Mouse (Mus musculus) monocyte, adult 5-6 weeks (primary cell): ENCODE measurements around the gene Cnnm1. TPM values are rescaled to one million over a fixed set of nuclear protein-coding genes. Genes with fewer than 3 reads are reported as not detected.
"Not testable (repeated sequence)": the region's sequence is repeated elsewhere in the genome, so short reads cannot be mapped to it uniquely, and the experiment has no call there.

Experiments used
- ATAC-seq: fragments of 153-309, 156-312 bp; replicated peaks from 2 replicates; pipeline ENCODE4 v1.8.0; 2017; ENCODE audit warnings: mild to moderate bottlenecking; ENCODE audit not compliant: low TSS enrichment, insufficient number of reproducible peaks, severe bottlenecking, poor library complexity, low FRiP score
- total RNA-seq: library from RNA; stranded (forward); fragments of 200-1000, 200-491, 200-594 nt; gene quantifications from 3 replicates; pipeline ENCODE4 v1.2.3, GENCODE M21; 2017

Gene Cnnm1
- total RNA-seq, 1 experiment from 2014 or later: not detected

GRCm38 (mm10) chr19:43463546-43464293, 23.5 kb downstream of the Cnnm1 start:
- no peak for ATAC-seq

GRCm38 (mm10) chr19:43464294-43464687, 24.1 kb downstream of the Cnnm1 start:
- no peak for ATAC-seq

GRCm38 (mm10) chr19:43465076-43465475, 24.8 kb downstream of the Cnnm1 start:
- no peak for ATAC-seq

GRCm38 (mm10) chr19:43465601-43466255, 25.5 kb downstream of the Cnnm1 start:
- no peak for ATAC-seq

GRCm38 (mm10) chr19:43467927-43468685, 27.9 kb downstream of the Cnnm1 start:
- no peak for ATAC-seq

GRCm38 (mm10) chr19:43469333-43469732, 29.1 kb downstream of the Cnnm1 start:
- ATAC-seq: no peak

- no peak for ATAC-seq
Observed at GRCm38 (mm10) chr19:43472331-43472730, 32.1 kb downstream of the Cnnm1 start.

- no peak for ATAC-seq
Observed at GRCm38 (mm10) chr19:43472781-43473180, 32.5 kb downstream of the Cnnm1 start.

- no peak for ATAC-seq
Observed at GRCm38 (mm10) chr19:43475642-43476041, 35.4 kb downstream of the Cnnm1 start.

- no peak for ATAC-seq
Observed at GRCm38 (mm10) chr19:43476063-43476462, 35.8 kb downstream of the Cnnm1 start.

GRCm38 (mm10) chr19:43477436-43477835, 37.2 kb downstream of the Cnnm1 start:
- no peak for ATAC-seq

GRCm38 (mm10) chr19:43478891-43479290, 38.7 kb downstream of the Cnnm1 start:
- no peak for ATAC-seq

- no peak for ATAC-seq
Observed at GRCm38 (mm10) chr19:43479431-43479830, 39.2 kb downstream of the Cnnm1 start.

- no peak for ATAC-seq
Observed at GRCm38 (mm10) chr19:43480512-43480911, 40.3 kb downstream of the Cnnm1 start.

- no peak for ATAC-seq
Observed at GRCm38 (mm10) chr19:43487429-43487828, 47.2 kb downstream of the Cnnm1 start.

- ATAC-seq: not testable (repeated sequence)
Observed at GRCm38 (mm10) chr19:43493316-43493715, 53.1 kb downstream of the Cnnm1 start.

GRCm38 (mm10) chr19:43493878-43494277, 53.6 kb downstream of the Cnnm1 start:
- ATAC-seq: no peak

- no peak for ATAC-seq
Observed at GRCm38 (mm10) chr19:43494914-43495313, 54.7 kb downstream of the Cnnm1 start.

GRCm38 (mm10) chr19:43495846-43496245, 55.6 kb downstream of the Cnnm1 start:
- peak; percentile 49 for ATAC-seq

- no peak for ATAC-seq
Observed at GRCm38 (mm10) chr19:43497440-43497839, 57.2 kb downstream of the Cnnm1 start.
